Mouse (Mus musculus) fat pad, adult 2 months (tissue): Measurements from ENCODE around the gene Irf2bp1.

Experiments
- DNase-seq: peaks from one replicate; pipeline ENCODE4 v3.0.0-alpha.2; 2011; ENCODE audit warnings: low read depth, low spot score; ENCODE audit errors: extremely low read depth

Irf2bp1 gene

GRCm38 (mm10) chr7:18998835-18999234, 5.0 kb upstream of the Irf2bp1 start:
- DNase-seq = no peak

- DNase-seq = no peak
Measured at GRCm38 (mm10) chr7:19000421-19000820, 3.4 kb upstream of the Irf2bp1 start.

DNA sequence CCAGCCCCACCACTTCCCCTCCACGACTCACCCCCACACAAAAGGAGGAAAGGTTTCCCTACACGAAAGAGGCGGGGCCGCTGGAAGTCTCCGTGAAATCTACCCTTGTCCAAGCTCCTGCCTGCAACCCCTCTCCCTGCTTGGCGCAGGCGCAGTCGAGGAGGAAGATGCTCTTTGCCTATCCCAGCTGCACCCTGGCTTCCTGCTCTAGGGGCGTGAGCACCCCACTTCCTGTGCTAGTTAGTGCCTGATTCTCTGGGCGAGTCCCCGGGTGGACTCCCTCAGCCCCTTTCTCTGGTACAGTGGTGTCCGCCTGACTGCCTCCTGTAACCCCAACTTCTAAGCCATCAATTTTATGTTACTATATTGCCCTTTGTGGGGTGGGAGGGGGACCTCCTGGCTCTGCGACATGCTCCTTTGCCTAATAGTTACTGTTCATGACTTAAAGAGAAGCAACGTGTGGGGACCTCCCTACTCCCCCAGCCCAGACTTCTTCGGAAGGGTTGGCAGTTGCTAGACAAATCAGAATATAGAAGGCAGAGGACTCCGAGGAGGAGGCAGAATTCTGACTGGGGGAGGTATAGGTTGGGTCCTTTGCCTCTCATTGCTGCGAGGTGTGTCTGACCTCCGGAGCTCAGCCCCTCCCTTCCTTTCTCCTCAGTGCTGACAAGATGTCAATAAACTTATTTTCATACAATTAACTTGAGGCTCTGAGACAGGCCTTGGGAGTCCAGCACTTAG, 2.6 kb upstream of the Irf2bp1 start:
- DNase-seq = no peak

GRCm38 (mm10) chr7:19001807-19002085, 2.1 kb upstream of the Irf2bp1 start:
- DNase-seq = no peak

GRCm38 (mm10) chr7:19002115-19002514, 1.7 kb upstream of the Irf2bp1 start:
- DNase-seq = no peak

DNA sequence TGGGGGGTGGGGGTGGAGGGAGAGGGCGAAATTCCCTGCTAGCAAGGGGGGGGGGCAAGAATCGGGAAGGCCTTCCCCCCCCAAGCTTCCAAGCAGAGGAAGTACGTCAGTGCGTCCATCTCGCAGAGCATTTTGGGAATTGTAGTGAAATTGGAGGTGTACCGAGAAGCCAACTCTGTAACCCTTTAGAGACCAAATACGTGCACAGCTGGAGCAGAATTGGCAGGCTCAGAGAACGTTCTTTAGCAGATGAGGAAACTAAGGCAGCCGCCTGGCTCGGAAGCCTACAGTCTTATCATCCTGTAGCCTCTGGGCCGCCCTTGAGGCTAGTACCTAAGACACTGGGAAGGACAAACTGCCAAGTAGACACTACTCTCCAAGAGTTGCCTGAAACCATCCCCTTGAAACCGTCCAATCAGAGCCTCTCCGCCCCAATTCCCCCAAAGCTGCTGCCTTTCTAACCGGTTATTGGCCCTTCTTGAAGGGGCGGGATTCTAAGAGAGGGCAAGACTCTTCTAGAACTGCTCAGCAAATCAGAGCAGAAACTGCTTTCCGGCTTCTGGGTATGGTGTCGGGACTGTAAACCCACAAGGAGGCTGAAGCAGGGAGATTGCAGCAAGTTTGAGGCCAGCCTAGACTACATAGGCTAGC, 871 bp upstream of the Irf2bp1 start:
- peak; percentile 61 for DNase-seq

- no peak for DNase-seq
Measured at GRCm38 (mm10) chr7:19004631-19005079, 811 bp downstream of the Irf2bp1 start.

DNA sequence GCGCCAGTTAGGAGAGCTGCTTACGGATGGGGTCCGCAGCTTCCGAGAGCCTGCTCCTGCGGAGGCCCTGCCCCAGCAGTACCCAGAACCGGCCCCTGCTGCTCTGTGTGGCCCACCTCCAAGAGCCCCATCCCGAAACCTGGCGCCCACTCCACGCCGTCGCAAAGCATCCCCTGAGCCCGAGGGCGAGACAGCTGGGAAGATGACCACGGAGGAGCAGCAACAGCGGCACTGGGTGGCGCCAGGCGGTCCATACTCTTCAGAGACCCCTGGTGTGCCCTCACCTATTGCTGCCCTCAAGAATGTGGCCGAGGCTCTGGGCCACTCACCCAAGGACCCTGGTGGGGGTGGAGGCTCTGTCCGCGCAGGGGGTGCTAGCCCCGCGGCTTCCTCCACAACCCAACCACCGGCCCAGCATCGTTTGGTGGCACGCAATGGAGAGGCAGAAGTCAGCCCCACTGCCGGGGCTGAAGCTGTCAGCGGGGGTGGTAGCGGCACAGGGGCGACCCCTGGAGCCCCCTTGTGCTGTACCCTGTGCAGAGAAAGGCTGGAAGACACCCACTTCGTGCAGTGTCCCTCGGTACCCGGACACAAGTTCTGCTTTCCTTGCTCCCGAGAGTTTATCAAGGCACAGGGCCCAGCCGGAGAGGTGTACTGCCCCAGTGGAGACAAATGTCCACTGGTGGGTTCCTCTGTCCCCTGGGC, 1.7 kb downstream of the Irf2bp1 start:
- no peak for DNase-seq

DNA sequence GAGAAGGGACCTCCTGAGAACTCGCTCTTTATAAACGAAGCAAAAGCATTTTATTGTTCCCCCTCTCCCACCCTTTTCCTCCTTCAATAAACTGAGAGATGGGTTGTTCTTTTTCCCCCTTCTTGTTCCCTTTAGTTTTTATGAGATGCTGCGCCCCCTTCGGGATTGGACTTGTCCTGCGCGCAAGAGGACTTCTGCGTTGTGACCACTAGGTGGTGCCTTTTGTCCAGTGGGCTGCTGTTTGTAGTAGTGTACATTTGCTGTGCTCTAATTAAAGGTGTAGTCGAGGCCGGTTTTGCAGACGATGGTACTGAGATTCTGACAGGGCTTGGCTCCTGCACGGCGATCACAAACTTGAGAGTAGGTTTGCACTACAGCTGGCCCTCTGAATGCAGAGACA, 2.6 kb downstream of the Irf2bp1 start:
- peak; percentile 33 for DNase-seq

- no peak for DNase-seq
Measured at GRCm38 (mm10) chr7:19007026-19007977, 3.5 kb downstream of the Irf2bp1 start.

DNA sequence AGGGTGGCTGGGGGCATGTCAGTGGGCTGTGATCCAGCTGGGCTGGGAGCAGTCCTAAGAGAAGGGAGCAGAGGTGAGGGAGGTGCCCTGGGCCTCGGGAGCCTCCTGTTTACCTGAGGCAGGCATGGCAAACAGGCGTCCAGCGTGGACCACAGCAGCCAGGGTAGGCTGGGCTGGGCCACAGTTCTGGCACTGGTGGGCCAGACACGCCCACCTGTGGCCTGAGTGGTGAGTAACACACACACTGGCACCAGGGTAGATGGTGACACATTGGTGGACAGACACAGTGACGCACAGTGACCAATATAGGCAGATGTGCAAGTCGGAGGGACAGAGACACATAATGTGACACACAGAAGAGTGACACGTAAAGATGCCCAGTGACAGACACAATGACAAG, 6.7 kb downstream of the Irf2bp1 start:
- DNase-seq = no peak

DNA sequence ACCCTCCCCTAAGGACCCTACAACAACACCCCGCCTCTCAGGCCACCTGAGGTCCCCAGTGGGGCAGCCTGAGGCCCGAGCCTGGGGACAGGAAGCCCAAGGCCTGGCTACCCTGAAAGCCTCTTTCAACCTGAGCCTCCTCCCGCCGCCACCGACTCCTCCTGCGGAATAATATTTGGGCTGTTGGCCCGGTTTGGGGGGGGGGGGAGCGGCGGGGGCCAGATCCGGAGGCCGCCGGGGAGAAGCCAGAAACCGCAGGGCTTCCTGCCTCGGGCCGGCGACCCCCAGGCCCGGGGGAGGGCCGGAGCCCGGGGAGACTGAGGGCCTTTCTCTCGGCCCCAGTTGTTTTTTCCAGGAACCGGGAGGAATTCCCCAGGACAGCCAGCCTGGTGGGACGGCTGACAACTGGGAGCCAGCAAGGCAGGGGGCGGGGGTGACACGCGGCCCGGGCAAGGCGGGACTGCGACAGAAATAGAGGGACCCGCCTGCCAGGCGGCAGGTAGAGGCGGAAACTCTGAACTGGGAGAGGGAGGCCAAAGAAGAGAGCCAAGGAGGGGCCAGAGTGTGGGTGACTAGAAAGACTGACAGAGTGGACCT, 8.3 kb downstream of the Irf2bp1 start:
- DNase-seq = no peak

DNA sequence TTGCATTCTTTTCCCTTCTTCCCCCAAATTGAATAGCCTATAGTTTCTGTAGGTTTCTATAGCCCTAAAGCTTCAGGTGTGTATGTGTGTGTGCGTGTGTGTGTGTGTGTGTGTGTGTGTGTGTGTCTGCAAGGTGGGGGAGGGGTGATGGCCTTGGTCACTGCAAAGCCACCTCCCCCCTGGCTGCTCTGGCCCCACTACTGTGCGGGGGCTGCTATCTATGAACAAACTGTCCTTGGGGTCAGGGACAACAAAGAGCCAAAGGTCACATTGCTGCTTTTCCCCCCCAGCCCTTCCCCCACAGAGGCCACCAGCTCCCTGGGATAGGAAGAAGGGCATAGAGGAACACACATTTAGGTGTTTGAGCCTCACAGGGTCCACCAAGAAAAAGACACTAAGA, 9.0 kb downstream of the Irf2bp1 start:
- no peak for DNase-seq

GRCm38 (mm10) chr7:19014452-19014851, 10.6 kb downstream of the Irf2bp1 start:
- DNase-seq = no peak

DNA sequence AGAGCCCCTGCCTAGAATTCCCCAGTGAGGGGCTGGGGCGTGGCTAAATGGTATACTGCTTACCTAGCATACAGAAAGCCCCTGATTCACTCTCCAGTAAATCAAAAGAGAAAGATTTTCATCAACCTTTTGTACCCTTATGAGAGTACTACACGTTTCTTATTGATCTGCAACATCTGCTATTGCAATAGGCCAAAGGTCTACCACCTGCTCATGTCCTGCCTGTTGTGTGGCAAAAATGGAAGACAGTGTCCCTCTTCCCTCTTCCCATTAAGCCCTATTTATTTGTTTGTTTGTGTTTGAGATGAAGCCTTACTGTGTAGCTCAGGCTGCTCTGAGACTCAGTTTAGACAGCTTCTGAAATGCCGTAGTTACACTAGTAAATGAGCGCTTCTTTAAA, 12.2 kb downstream of the Irf2bp1 start:
- no peak for DNase-seq

GRCm38 (mm10) chr7:19017909-19018308, 14.1 kb downstream of the Irf2bp1 start:
- DNase-seq = no peak

DNA sequence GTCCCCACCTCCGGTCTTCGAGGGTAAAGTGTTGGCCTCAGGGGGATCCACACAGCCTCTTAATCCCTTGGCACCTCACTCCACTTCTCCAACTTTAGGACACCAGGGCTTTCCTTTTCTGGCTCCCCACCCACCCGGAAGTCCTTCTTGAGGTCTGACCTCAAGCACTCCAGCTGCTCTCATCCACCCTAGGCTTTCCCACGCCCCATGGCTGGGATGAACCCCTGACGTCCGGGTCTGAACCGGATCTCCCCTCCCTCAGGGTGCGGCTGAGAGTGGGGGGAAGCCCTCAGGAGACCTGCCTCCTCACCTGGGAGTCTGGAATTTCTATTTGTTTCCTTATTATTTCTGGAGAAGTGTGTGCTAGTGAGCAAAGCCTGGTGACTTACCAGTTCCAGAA, 17.2 kb downstream of the Irf2bp1 start:
- no peak for DNase-seq

DNA sequence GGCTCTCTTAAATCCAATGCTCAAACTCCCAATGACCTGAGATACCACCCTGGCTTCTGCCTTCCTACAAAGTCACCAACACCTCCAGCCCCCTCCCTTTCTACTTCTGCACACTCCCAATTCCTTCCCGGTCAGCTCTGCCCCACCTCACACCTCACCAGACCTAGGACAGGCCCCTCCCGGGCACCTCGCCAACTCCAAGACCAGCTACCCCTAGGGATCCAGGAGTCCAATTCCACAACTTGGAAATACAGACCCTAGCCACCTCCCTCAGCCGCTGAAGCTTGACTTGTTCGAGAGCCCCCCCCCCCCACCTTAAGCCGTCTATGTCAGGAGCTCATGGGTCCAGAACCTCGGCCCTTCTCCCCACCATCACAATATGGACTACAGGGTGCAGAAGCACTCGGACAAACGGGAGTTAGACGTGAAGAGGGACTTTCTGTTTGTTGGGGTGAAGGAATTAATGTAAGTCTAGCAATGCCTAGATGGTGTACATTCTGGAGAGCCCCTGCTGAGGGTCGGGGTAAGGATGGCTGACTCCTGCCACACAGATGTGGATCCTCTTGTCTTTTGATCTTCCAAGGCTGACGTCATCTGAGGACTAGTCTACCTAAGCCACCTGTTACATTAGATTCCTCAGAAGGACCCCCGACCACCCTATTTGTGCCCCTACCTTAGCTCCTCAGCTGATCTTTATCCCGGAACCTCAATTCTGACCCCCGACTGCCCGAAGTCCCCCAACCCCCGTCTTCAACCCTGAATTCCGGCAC, 18.5 kb downstream of the Irf2bp1 start:
- DNase-seq = no peak

DNA sequence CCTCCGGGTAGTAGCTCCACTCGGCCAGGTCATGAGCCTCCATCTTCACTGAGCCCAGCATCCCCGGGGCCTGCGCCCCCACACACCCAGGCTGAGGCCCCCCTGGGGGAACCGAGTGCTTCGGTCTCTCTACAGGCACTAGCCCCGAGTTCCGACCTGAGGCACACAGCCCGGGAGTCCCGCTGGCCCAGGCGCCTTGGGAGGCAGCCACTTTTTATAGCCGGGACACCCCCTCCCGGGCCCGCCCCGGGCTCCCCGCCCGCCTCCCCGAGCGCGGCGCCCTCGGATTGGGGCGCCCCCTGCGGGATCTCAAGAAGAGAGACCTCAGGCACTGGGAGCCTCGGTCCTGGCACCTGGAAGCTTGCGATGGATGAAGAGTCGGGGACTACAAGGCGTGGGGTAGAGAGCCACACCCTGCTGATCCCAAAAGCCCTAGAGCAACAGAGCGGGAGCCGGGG, 19.5 kb downstream of the Irf2bp1 start, which contains the start of gene Foxa3:
Gene Foxa3, minus strand, starts transcription at position 182 of the 458 bp plus-strand sequence.
- DNase-seq = no peak

DNA sequence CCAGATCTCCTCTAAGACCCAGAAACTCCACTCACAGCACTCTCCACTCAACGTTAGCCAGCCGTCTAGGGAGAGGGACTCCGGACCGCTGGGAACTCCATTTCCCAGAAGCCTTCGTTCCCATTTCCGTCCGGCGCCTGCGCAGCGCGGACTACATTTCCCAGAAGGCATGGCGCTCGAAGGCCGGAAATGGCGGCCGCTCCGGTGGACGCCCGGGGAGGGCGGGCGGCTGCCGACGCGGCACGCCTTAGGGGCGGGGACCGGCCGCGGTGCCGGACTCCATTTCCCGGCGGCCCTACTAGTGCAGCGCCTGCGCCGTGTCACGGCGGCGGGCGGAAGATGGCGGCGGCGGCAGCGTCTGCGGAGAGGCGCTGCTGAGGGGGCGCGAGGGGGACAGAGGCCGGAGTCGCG, 20.3 kb downstream of the Irf2bp1 start, which contains the start of gene Sympk:
Gene Sympk, plus strand, starts transcription at position 282 of the 411 bp plus-strand sequence.
- no peak for DNase-seq
